Mouse (Mus musculus) hindbrain, embryonic 14.5 days (tissue): ENCODE measurements around the gene Mien1. TPM values are rescaled to one million over a fixed set of nuclear protein-coding genes. Genes with fewer than 3 reads are reported as not detected.

Experiments used
- ATAC-seq: fragments of 200-750 bp; cut with Nextera tagmentation; 2 replicates; pipeline ENCODE4 v1.8.0; 2017; ENCODE audit warnings: moderate number of reproducible peaks, mild to moderate bottlenecking, moderate TSS enrichment, moderate library complexity; ENCODE audit not compliant: low FRiP score
- DNase-seq: peaks from one replicate; pipeline ENCODE4 v3.0.0-alpha.2; 2015; ENCODE audit warnings: low spot score
- H3K27ac ChIP-seq: fragments of 300-500 bp; sonication (generic); 2 replicates; pipeline ENCODE4 v1.5.1; 2014; ENCODE audit warnings: mild to moderate bottlenecking, moderate library complexity
- H3K27me3 ChIP-seq: fragments of 300-500 bp; sonication (generic); 2 replicates; pipeline ENCODE4 v1.6.1; 2014; ENCODE audit warnings: mild to moderate bottlenecking, low read length, mixed read lengths; ENCODE audit not compliant: control insufficient read depth, insufficient read depth
- H3K36me3 ChIP-seq: fragments of 300-500 bp; sonication (generic); replicated peaks from 2 replicates; pipeline ENCODE4 v1.6.1; 2014; ENCODE audit not compliant: control insufficient read depth, insufficient read depth
- H3K4me1 ChIP-seq: fragments of 300-500 bp; sonication (generic); replicated peaks from 2 replicates; pipeline ENCODE4 v1.6.1; 2014; ENCODE audit warnings: antibody characterized with exemption, low read length, mixed read lengths; ENCODE audit not compliant: control insufficient read depth, insufficient read depth
- H3K4me2 ChIP-seq: fragments of 300-500 bp; sonication (generic); replicated peaks from 2 replicates; pipeline ENCODE4 v1.6.1; 2014; ENCODE audit warnings: mild to moderate bottlenecking, moderate library complexity
- H3K4me3 ChIP-seq: fragments of 300-500 bp; sonication (generic); replicated peaks from 2 replicates; pipeline ENCODE4 v1.5.1; 2014; ENCODE audit warnings: mild to moderate bottlenecking, low read length
- H3K9ac ChIP-seq: fragments of 300-500 bp; sonication (generic); 2 replicates; pipeline ENCODE4 v1.6.1; 2014
- H3K9me3 ChIP-seq: fragments of 300-500 bp; sonication (generic); 2 replicates; pipeline ENCODE4 v1.6.1; 2016; ENCODE audit warnings: low read length; ENCODE audit not compliant: control insufficient read depth
- WGBS: fragments of 180-500 bp; shearing (Covaris S2); extraction: QIAGEN DNeasy Blood & Tissue Kit; methylation state at CpG from one replicate; pipeline ENCODE4 v1.1.7; 2014; 5-methylcytosine and 5-hydroxymethylcytosine counted together
- polyA plus RNA-seq: library from polyadenylated mRNA; unstranded; fragments of >200 nt; fragmentation: Nextera tagmentation; extraction: Ambion mirVana; gene quantifications from 2 replicates; pipeline ENCODE4 v1.2.1, GENCODE M21; 2014

Gene Mien1
- polyA plus RNA-seq, 1 experiment from 2014 or later, result 256 TPM

DNA sequence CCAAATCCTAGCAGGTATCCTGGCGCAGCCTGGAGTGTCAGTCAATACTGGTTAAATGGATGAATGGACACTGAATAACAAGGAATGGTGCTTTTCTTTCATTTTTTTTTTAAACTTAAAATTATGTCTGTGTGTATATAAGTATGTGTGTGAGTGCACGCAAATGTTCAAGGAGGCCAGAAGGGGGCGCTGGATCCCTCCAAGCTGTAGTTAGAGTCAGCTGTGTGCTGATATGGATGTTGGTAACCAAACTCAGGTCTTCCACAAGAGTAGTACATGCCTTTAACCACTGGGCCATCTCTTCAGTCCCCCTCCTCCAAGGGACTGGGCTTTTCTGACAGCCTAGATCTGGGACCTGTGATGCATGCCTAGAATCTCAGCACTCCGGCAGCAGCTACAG is 16.7 kb upstream of the Mien1 start:
- no peak for ATAC-seq
- 85% methylated on average over 4 of the region's 4 CpGs for WGBS
- Histone ChIP-seq H3K4me1 (peaks cover 7% of the 10 kb centered on the region), H3K4me2 (no peak overlapping the region), H3K27me3 (peaks cover 26% of the 10 kb centered on the region), H3K9ac (no peak overlapping the region), H3K9me3 (no peaks in the 10 kb centered on the region), H3K4me3 (no peak overlapping the region), H3K36me3 (no peaks in the 10 kb centered on the region), H3K27ac (no peak overlapping the region)
- no peak for DNase-seq

DNA sequence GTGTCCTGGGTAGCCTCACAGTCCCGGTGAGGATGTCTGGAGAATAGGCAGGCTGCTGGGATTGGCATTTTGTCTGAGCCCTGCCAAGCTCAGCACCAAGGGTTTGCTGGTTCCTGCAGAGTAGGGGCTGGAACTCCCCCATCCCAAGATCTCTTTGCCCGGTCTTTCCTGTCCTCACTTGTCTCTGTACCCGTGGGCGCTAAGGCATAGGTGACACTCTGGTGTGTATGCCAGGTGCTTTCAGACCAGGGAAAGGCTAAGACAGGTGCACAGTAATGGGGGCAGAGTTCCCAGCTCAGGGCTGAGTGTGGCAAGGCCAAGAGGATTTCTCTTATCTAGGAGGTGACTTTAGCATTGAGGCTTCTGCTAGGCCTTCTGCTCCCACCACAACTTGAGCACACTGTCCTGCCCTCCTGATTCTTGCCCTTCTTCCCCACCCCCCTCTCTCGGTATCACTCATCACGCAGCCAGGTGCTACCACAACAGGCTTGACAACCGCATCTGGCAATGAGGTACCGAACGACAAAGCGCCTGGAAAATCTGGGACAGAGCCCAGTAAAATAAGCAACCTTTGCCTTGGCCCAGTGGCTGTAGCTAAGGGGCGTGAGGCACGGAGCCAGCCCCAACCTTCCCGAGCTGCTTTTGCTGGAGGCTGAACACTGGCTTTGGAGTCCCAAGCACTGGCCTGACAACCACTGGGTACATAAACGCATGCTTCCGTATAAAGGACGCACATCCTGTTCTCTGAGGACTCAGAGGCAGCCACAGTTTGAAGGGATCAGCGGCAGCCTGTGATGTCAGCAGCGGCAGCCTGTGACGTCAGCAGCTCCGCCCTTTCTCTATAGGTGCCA is 11.4 kb upstream of the Mien1 start:
- ATAC-seq, result no peak
- Histone ChIP-seq H3K4me3 (no peak overlapping the region), H3K4me2 (no peak overlapping the region), H3K27me3 (peaks cover 40% of the 10 kb centered on the region), H3K36me3 (no peaks in the 10 kb centered on the region), H3K27ac (no peak overlapping the region), H3K4me1 (no peaks in the 10 kb centered on the region; the same call in 1 of the 2 replicates), H3K9ac (no peak overlapping the region), H3K9me3 (no peaks in the 10 kb centered on the region)
- DNase-seq, result no peak
- 86% methylated on average over 20 of the region's 20 CpGs for WGBS

DNA sequence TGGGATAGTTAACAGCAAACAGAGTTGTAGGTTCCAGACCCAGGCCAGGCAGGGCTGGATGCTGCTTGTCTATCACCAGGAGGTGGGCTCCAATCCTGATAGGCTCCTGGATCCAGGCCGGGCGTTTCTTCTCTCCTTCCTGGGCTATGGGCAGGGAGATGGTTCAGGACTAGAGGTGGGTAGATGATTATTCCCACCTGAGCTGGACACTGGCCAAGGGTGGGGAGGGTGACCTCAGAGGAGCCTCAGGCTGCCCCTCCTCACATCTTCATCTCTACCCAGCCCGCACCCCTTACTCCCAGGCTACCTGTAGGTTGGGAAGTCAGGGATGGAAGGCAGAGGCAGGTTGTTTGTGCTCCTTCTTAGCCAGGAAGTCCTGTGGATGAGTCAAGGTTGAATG is 10.6 kb upstream of the Mien1 start:
- DNase-seq (no peak), ATAC-seq (no peak)
- H3K4me2 ChIP-seq, result no peak overlapping the region
- WGBS, result 86% methylated on average over 3 of the region's 3 CpGs
- H3K4me1 ChIP-seq, result no peaks in the 10 kb centered on the region; the same call in 1 of the 2 replicates
- H3K4me3 ChIP-seq, result no peak overlapping the region
- no peak overlapping the region for H3K9ac ChIP-seq
- H3K9me3 ChIP-seq, result no peaks in the 10 kb centered on the region
- H3K27me3 ChIP-seq, result peaks cover 41% of the 10 kb centered on the region
- H3K36me3 ChIP-seq, result no peaks in the 10 kb centered on the region
- H3K27ac ChIP-seq, result no peak overlapping the region

DNA sequence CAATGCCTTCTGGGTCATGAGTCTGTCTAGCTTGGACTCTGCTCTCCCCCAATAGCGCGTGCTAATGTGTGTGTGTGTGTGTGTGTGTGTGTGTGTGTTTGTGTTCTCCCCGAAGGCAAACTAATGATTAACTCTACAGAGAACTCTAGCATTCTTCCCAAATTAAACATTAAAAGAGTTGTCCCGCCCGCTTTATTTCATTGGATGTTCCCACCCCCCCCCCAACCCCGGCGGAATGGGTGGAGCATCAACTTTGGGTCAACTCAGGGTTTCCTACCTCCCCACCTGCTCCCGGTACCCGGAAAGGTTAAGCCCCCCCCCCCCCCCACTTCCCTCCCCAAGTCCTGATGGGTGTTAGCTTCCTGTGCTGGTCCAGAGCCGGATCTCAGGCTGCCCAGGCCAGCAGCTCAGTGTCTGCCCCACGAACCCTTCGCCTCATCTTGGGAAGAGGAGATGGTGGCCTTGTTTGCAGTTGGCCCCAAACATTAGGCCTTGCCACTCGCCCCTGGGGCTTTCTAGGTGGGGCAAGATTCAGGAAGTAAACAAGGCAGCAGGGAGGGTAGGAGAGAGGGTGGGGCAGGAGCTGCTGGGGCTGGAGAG is 9.5 kb upstream of the Mien1 start:
- WGBS, result 41% methylated on average over 13 of the region's 13 CpGs
- Histone ChIP-seq H3K4me1 (no peaks in the 10 kb centered on the region; the same call in 1 of the 2 replicates), H3K9ac (no peak overlapping the region), H3K27ac (no peak overlapping the region), H3K36me3 (no peaks in the 10 kb centered on the region), H3K27me3 (peaks cover 41% of the 10 kb centered on the region), H3K9me3 (no peaks in the 10 kb centered on the region), H3K4me3 (no peak overlapping the region), H3K4me2 (no peak overlapping the region)
- no peak for ATAC-seq
- DNase-seq, result no peak

DNA sequence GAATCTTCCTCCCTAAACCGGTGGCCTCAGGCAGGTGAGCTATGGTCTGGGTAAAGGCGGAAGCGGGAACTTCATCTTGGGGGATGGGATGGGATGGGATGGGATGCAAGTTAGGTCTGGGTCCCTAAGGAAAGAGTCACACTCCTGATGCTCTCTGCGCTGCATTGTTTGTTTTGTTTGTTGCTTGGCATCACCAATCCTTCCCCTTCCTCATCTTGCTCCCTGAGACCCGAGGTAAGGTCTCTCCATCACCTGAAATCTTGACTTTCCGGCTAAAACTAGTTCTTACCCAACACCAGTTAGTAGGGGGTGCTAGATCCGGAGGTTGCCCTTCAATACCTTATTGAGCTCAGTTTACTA is 8.7 kb upstream of the Mien1 start:
- DNase-seq (no peak), ATAC-seq (no peak)
- WGBS, result 12% methylated on average over 7 of the region's 7 CpGs
- no peaks in the 10 kb centered on the region; the same call in 1 of the 2 replicates for H3K4me1 ChIP-seq
- H3K4me2 ChIP-seq, result peak overlapping the region; percentile 30; the same call in 1 of the 2 replicates
- no peaks in the 10 kb centered on the region for H3K9me3 ChIP-seq
- peak overlapping the region; percentile 14; the same call in 1 of the 2 replicates for H3K4me3 ChIP-seq
- H3K27ac ChIP-seq, result no peak overlapping the region
- H3K27me3 ChIP-seq, result peaks cover 41% of the 10 kb centered on the region
- H3K9ac ChIP-seq, result no peak overlapping the region
- no peaks in the 10 kb centered on the region for H3K36me3 ChIP-seq

DNA sequence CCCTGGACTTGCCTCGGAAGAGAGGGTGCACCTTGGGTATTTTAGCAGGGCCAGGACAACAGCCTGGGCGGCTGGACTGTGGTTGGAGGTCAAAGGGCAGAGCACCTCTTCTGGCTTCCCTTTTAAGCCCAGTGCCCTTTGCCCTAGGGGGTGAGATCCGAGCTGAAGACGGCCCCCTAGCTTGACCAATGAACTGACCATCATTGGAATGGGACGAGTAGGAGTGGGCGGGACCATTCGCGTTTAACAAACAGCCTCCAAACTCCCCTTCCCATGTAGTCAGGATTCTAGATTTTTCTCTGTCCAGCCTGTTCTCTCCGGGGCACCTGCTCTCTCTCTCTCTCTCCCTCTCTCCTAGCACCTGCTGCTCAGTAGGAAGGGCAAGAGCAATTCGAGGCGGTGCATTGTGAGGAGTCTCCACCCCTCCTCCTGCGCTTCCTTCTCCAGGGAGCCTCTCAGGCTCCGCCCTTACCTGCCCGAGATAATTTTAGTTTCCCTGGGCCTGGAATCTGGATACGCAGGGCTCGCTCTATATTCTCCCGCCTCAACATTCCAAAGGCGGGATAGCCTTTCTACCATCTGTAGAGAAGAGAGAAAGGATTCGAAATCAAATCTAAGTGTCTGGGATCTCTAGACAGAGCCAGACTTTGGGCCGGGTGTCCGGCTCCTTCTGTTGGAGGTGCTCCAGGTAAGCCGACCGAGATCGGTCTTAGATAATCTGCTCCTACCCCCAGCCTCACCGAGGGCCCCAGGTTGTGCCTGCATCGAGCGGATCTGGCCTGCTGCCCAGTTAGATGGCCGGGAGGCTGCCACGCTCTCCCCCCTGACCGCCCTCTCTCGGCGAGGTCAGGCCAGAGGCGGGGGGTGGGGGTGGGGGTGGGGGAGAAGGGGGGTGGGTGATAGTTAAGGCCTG is 8.0 kb upstream of the Mien1 start:
- Histone ChIP-seq H3K4me3 (peak overlapping the region; percentile 14; the same call in 1 of the 2 replicates), H3K36me3 (no peaks in the 10 kb centered on the region), H3K9ac (no peak overlapping the region; the same call in 1 of the 2 replicates), H3K4me1 (no peaks in the 10 kb centered on the region; the same call in 1 of the 2 replicates), H3K4me2 (peak overlapping the region; percentile 30), H3K27ac (no peak overlapping the region), H3K9me3 (no peaks in the 10 kb centered on the region), H3K27me3 (peaks cover 41% of the 10 kb centered on the region)
- no peak for DNase-seq
- under 1% methylated on average over 33 of the region's 33 CpGs for WGBS
- no peak for ATAC-seq

DNA sequence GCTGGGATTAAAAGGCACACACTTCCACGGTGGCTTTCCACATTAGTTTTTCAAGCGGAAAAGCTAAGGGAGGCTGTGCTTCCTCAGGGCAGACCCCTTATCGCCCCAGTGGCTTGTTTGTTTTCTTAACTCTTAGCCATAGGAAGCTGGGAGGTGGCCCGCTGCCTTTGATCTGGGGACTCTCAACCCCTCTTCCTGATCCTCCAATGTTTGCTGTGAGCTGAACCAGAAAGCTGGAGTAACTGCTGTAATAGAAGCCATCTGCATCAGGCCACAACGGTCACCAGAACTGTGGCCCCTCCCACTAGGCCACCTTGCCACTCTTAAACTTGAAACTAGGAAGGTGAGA is 7.4 kb upstream of the Mien1 start, which contains the start of gene Grb7:
Grb7 (plus strand) TSS at position 182 of the 349 bp plus-strand sequence.
- no peak for DNase-seq
- WGBS, result 11% methylated on average over 5 of the region's 5 CpGs

DNA sequence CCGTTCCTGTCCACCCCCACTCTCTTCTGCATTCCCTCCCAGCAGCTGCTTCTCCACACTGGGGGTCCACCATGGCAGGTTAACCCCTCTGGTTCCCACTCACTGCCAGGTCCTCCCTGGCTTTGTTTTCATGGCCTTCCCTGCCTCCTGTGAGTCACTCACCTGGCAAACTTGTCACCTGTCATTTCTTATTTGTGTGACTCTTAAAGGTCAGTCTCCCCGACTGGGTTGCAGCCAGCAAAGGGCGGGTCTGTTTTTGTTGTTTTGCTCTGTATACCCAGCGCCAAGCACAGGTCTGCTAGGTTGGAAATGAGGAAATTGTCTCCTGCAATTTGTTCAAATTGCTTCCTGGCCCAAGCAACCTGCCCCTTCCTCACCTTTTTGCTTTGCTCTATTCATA is 6.9 kb upstream of the Mien1 start:
- no peak overlapping the region for H3K27ac ChIP-seq
- H3K36me3 ChIP-seq, result no peaks in the 10 kb centered on the region
- H3K4me3 ChIP-seq, result no peak overlapping the region
- no peak overlapping the region for H3K9ac ChIP-seq
- no peak for ATAC-seq
- no peak overlapping the region for H3K4me2 ChIP-seq
- H3K27me3 ChIP-seq, result peaks cover 41% of the 10 kb centered on the region
- WGBS, result 59% methylated on average over 4 of the region's 4 CpGs
- H3K4me1 ChIP-seq, result no peaks in the 10 kb centered on the region; the same call in 1 of the 2 replicates
- no peak for DNase-seq
- no peaks in the 10 kb centered on the region for H3K9me3 ChIP-seq

More for the DNA sequence above, 7.4 kb upstream of the Mien1 start, which contains the start of gene Grb7:
- Histone ChIP-seq H3K4me2 (peak within 1 kb of the TSS; percentile 30), H3K27me3 (peaks cover 41% of the 10 kb centered on the region), H3K36me3 (no peaks in the 10 kb centered on the region), H3K4me3 (peak within 1 kb of the TSS; percentile 14; the same call in 1 of the 2 replicates), H3K9ac (no peak within 1 kb of the TSS; the same call in 1 of the 2 replicates), H3K4me1 (no peaks in the 10 kb centered on the region; the same call in 1 of the 2 replicates), H3K27ac (no peak within 1 kb of the TSS), H3K9me3 (no peaks in the 10 kb centered on the region)
- ATAC-seq, result no peak

DNA sequence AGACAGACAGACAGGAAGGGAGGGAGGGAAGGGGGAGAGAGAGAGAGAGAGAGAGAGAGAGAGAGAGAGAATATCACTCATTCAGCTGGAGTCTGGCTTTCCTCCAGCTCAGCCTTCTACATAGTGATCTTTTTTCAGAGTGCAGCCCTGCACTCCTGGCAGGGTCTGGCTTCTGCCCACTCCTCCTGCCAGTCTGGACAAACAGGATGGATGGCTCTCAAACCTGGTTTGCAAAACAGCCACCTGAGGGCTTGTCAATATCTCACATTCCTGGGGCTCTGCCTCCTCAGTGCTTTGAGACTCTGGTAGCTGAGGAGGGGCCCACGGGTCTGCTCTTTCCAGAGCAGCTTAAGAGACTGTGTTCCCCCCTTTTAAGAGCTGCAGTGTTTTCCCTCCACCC is 6.4 kb upstream of the Mien1 start:
- no peak overlapping the region for H3K4me3 ChIP-seq
- H3K27me3 ChIP-seq, result peaks cover 41% of the 10 kb centered on the region
- H3K4me1 ChIP-seq, result no peaks in the 10 kb centered on the region; the same call in 1 of the 2 replicates
- 67% methylated on average over 1 of the region's 1 CpGs for WGBS
- no peaks in the 10 kb centered on the region for H3K9me3 ChIP-seq
- H3K9ac ChIP-seq, result no peak overlapping the region
- no peak overlapping the region for H3K4me2 ChIP-seq
- ATAC-seq (no peak), DNase-seq (no peak)
- no peaks in the 10 kb centered on the region for H3K36me3 ChIP-seq
- H3K27ac ChIP-seq, result no peak overlapping the region
